Mouse (Mus musculus) inflammation-experienced regulatory T-cells, adult 6 months (primary cell): Measurements from ENCODE around the gene Armh1. TPM values are rescaled to one million over a fixed set of nuclear protein-coding genes. Genes with fewer than 3 reads are reported as not detected.

Source experiments
- ATAC-seq: one replicate; pipeline ENCODE4 v1.8.0; 2017
- polyA plus RNA-seq, 3 experiments: library from polyadenylated mRNA; unstranded; fragments of 100-300 nt; shearing (Covaris generic); gene quantifications; one replicate each; pipeline ENCODE4 v1.2.1; 2017

The Armh1 gene
- polyA plus RNA-seq: not detected

GRCm38 (mm10) chr4:117251801-117252316 lies at the start of gene Armh1, which contains the start of gene Tmem53:
Armh1 (minus strand) TSS chr4:117252125.
Tmem53 (plus strand) TSS chr4:117251951.
- ATAC-seq: peak; percentile 98

GRCm38 (mm10) chr4:117299921-117300320 lies 48.0 kb upstream of the Armh1 start:
- no peak for ATAC-seq

- ATAC-seq: no peak
Measured at GRCm38 (mm10) chr4:117297819-117298218, 45.9 kb upstream of the Armh1 start.

- ATAC-seq: no peak
Measured at GRCm38 (mm10) chr4:117296849-117297593, 45.1 kb upstream of the Armh1 start.

- ATAC-seq: no peak
Measured at GRCm38 (mm10) chr4:117291696-117292095, 39.8 kb upstream of the Armh1 start.

GRCm38 (mm10) chr4:117288927-117289801 lies 37.2 kb upstream of the Armh1 start:
- peak; percentile 75 for ATAC-seq

GRCm38 (mm10) chr4:117288277-117288926 lies 36.5 kb upstream of the Armh1 start:
- no peak for ATAC-seq

- no peak for ATAC-seq
Measured at GRCm38 (mm10) chr4:117284363-117284762, 32.4 kb upstream of the Armh1 start.

GRCm38 (mm10) chr4:117283271-117284191 lies 31.6 kb upstream of the Armh1 start:
- ATAC-seq: no peak

GRCm38 (mm10) chr4:117281090-117281845 lies 29.3 kb upstream of the Armh1 start:
- no peak for ATAC-seq

GRCm38 (mm10) chr4:117280397-117280930 lies 28.5 kb upstream of the Armh1 start:
- no peak for ATAC-seq

GRCm38 (mm10) chr4:117279253-117279642 lies 27.3 kb upstream of the Armh1 start:
- no peak for ATAC-seq

GRCm38 (mm10) chr4:117278381-117279252 lies 26.7 kb upstream of the Armh1 start:
- no peak for ATAC-seq

GRCm38 (mm10) chr4:117277687-117278086 lies 25.8 kb upstream of the Armh1 start:
- ATAC-seq: no peak

GRCm38 (mm10) chr4:117277021-117277420 lies 25.1 kb upstream of the Armh1 start:
- ATAC-seq: no peak

- ATAC-seq: no peak
Measured at GRCm38 (mm10) chr4:117276281-117276711, 24.4 kb upstream of the Armh1 start.

GRCm38 (mm10) chr4:117274720-117275119 lies 22.8 kb upstream of the Armh1 start:
- no peak for ATAC-seq

- no peak for ATAC-seq
Measured at GRCm38 (mm10) chr4:117272459-117272858, 20.5 kb upstream of the Armh1 start.

- ATAC-seq: peak; percentile 81
Measured at GRCm38 (mm10) chr4:117270278-117270677, 18.4 kb upstream of the Armh1 start.
